Mouse (Mus musculus): ENCODE data around the gene Gm10490. TPM values are rescaled to one million over a fixed set of nuclear protein-coding genes. Genes with fewer than 3 reads are reported as not detected.

Gene Gm10490
- polyA plus RNA-seq (2012; rRNA removed; ENCODE audit: low replicate concordance), result not detected in 2 replicates

GRCm38 (mm10) chrX:7909242-7909641 is at the start of gene Gm10490:
Gene Gm10490 (plus strand): TSS chrX:7909542.

GRCm38 (mm10) chrX:7878007-7878419 is 31.3 kb upstream of the Gm10490 start, which contains the start of gene Pim2:
Gene Pim2 (plus strand): TSS chrX:7878262.

GRCm38 (mm10) chrX:7883841-7884567 is 25.3 kb upstream of the Gm10490 start, which contains the start of gene Slc35a2:
Gene Slc35a2 (plus strand): TSS chrX:7884028.

GRCm38 (mm10) chrX:7898880-7899874 is 10.2 kb upstream of the Gm10490 start, which contains the start of the genes Pqbp1 and Timm17b:
Gene Pqbp1 (minus strand): TSS chrX:7899269.
Gene Timm17b (plus strand): TSS chrX:7899357.

GRCm38 (mm10) chrX:7907735-7908134 is 1.6 kb upstream of the Gm10490 start, which contains the start of gene Gm10491:
Gene Gm10491 (minus strand): TSS chrX:7907835.

GRCm38 (mm10) chrX:7919601-7920383 is 10.4 kb downstream of the Gm10490 start, which contains the start of gene Pcsk1n:
Gene Pcsk1n (plus strand): TSS chrX:7919822.

GRCm38 (mm10) chrX:7928270-7928790 is 19.0 kb downstream of the Gm10490 start, which contains the start of gene Eras:
Gene Eras (minus strand): TSS chrX:7928607.

GRCm38 (mm10) chrX:7947108-7947899 is 38.0 kb downstream of the Gm10490 start, which contains the start of gene Hdac6:
Gene Hdac6 (minus strand): TSS chrX:7947889.

Other genes with a start within 250 kb of the Gm10490 start
- gene Plp2, start 238.2 kb upstream of the Gm10490 start, polyA plus RNA-seq (2012; rRNA removed; ENCODE audit: low replicate concordance), result 261 and 296 TPM in 2 replicates
- gene Magix, start 228.3 kb upstream of the Gm10490 start, polyA plus RNA-seq (2012; rRNA removed; ENCODE audit: low replicate concordance), result 6.6 and 7.9 TPM in 2 replicates
- gene Gpkow, start 212.4 kb upstream of the Gm10490 start, polyA plus RNA-seq (2012; rRNA removed; ENCODE audit: low replicate concordance), result 9.4 and 11.1 TPM in 2 replicates
- gene Wdr45, start 195.2 kb upstream of the Gm10490 start, polyA plus RNA-seq (2012; rRNA removed; ENCODE audit: low replicate concordance), result 77.1 and 105 TPM in 2 replicates
- gene Gm45208, start 187.3 kb upstream of the Gm10490 start, polyA plus RNA-seq (2012; rRNA removed; ENCODE audit: low replicate concordance), result 0.97 TPM in 1 of 2 replicates, not detected in the other
- 26.1 and 85.6 TPM in 2 replicates for gene Praf2, start 181.1 kb upstream of the Gm10490 start, polyA plus RNA-seq (2012; rRNA removed; ENCODE audit: low replicate concordance)
- gene Ccdc120, start 158.6 kb upstream of the Gm10490 start, polyA plus RNA-seq (2012; rRNA removed; ENCODE audit: low replicate concordance), result 3.5 and 16.5 TPM in 2 replicates
- 27.8 and 38.8 TPM in 2 replicates for gene Tfe3, start 147.0 kb upstream of the Gm10490 start, polyA plus RNA-seq (2012; rRNA removed; ENCODE audit: low replicate concordance)
- gene Gripap1, start 119.8 kb upstream of the Gm10490 start, polyA plus RNA-seq (2012; rRNA removed; ENCODE audit: low replicate concordance), result 31.1 and 39.0 TPM in 2 replicates
- 2.1 and 4.6 TPM in 2 replicates for gene Kcnd1, start 87.3 kb upstream of the Gm10490 start, polyA plus RNA-seq (2012; rRNA removed; ENCODE audit: low replicate concordance)
- 24.5 and 39.8 TPM in 2 replicates for gene Otud5, start 68.2 kb upstream of the Gm10490 start, polyA plus RNA-seq (2012; rRNA removed; ENCODE audit: low replicate concordance)
- 3.0 and 9.6 TPM in 2 replicates for gene Pim2, start 31.3 kb upstream of the Gm10490 start, polyA plus RNA-seq (2012; rRNA removed; ENCODE audit: low replicate concordance)
- gene Slc35a2, start 25.5 kb upstream of the Gm10490 start, polyA plus RNA-seq (2012; rRNA removed; ENCODE audit: low replicate concordance), result 57.9 and 69.0 TPM in 2 replicates
- gene Pqbp1, start 10.3 kb upstream of the Gm10490 start, polyA plus RNA-seq (2012; rRNA removed; ENCODE audit: low replicate concordance), result 52.5 and 69.5 TPM in 2 replicates
- gene Timm17b, start 10.2 kb upstream of the Gm10490 start, polyA plus RNA-seq (2012; rRNA removed; ENCODE audit: low replicate concordance), result 31.6 and 39.6 TPM in 2 replicates
- gene Gm10491, start 1.7 kb upstream of the Gm10490 start, polyA plus RNA-seq (2012; rRNA removed; ENCODE audit: low replicate concordance), result not detected in 2 replicates
- 0.24 TPM in 1 of 2 replicates, not detected in the other for gene Pcsk1n, start 10.3 kb downstream of the Gm10490 start, polyA plus RNA-seq (2012; rRNA removed; ENCODE audit: low replicate concordance)
- not detected in 2 replicates for gene Eras, start 19.1 kb downstream of the Gm10490 start, polyA plus RNA-seq (2012; rRNA removed; ENCODE audit: low replicate concordance)
- 23.6 and 53.9 TPM in 2 replicates for gene Hdac6, start 38.3 kb downstream of the Gm10490 start, polyA plus RNA-seq (2012; rRNA removed; ENCODE audit: low replicate concordance)
- gene Gata1, start 68.5 kb downstream of the Gm10490 start, polyA plus RNA-seq (2012; rRNA removed; ENCODE audit: low replicate concordance), result 0.26 and 1.4 TPM in 2 replicates
- not detected in 2 replicates for gene Glod5, start 109.0 kb downstream of the Gm10490 start, polyA plus RNA-seq (2012; rRNA removed; ENCODE audit: low replicate concordance)
- 10.4 and 24.1 TPM in 2 replicates for gene Suv39h1, start 165.2 kb downstream of the Gm10490 start, polyA plus RNA-seq (2012; rRNA removed; ENCODE audit: low replicate concordance)
- 4.9 and 6.4 TPM in 2 replicates for gene Was, start 181.0 kb downstream of the Gm10490 start, polyA plus RNA-seq (2012; rRNA removed; ENCODE audit: low replicate concordance)
- 84.0 and 125 TPM in 2 replicates for gene Wdr13, start 223.3 kb downstream of the Gm10490 start, polyA plus RNA-seq (2012; rRNA removed; ENCODE audit: low replicate concordance)
- 78.4 and 136 TPM in 2 replicates for gene Rbm3, start 236.3 kb downstream of the Gm10490 start, polyA plus RNA-seq (2012; rRNA removed; ENCODE audit: low replicate concordance)

All from subcutaneous adipose tissue, adult 2 months (tissue).